Mouse (Mus musculus) megakaryocyte-erythroid progenitor cell, adult 5-6 weeks (primary cell): Measurements from ENCODE around the gene Rab11fip2. TPM values are rescaled to one million over a fixed set of nuclear protein-coding genes. Genes with fewer than 3 reads are reported as not detected.

Source experiments
- ATAC-seq: replicated peaks from 2 replicates; pipeline ENCODE4 v1.8.0; 2016; ENCODE audit warnings: mild to moderate bottlenecking, inconsistent platforms; ENCODE audit not compliant: severe bottlenecking, poor library complexity, low FRiP score, low TSS enrichment
- total RNA-seq, 2 experiments: library from RNA; stranded (forward) in 1 of 2; stranded (reverse) in 1 of 2; fragments of 200-1000, 215-1000 nt in 1 of 2; fragments of >200 nt in 1 of 2; fragmentation: Nextera tagmentation in 1 of 2; gene quantifications; 2 replicates each; pipeline ENCODE4 v1.2.3; 2014 to 2017

The Rab11fip2 gene
- total RNA-seq, 2 experiments from 2014 or later: 5.6 to 9.3 TPM

- no peak for ATAC-seq
Observed at GRCm38 (mm10) chr19:59866666-59867065, 76.8 kb downstream of the Rab11fip2 start.

- ATAC-seq: no peak
Observed at GRCm38 (mm10) chr19:59862423-59862822, 81.0 kb downstream of the Rab11fip2 start.

GRCm38 (mm10) chr19:59860799-59861198, 82.7 kb downstream of the Rab11fip2 start:
- ATAC-seq: no peak

- no peak for ATAC-seq
Observed at GRCm38 (mm10) chr19:59853061-59853460, 90.4 kb downstream of the Rab11fip2 start.
